Mouse (Mus musculus): Measurements from ENCODE around the gene Fam205c. TPM values are rescaled to one million over a fixed set of nuclear protein-coding genes. Genes with fewer than 3 reads are reported as not detected.
"Not testable (repeated sequence)": the region's sequence is repeated elsewhere in the genome, so short reads cannot be mapped to it uniquely, and the experiment has no call there.

Gene Fam205c
- total RNA-seq, 2 experiments from 2014 or later: 0.19 TPM; not detected in 1

GRCm38 (mm10) chr4:42879829-42880676 lies 6.0 kb upstream of the Fam205c start:
- no peak for DNase-seq (ENCODE audit: low spot score in 2 of 2)

- no peak for DNase-seq (ENCODE audit: low spot score in 2 of 2)
Observed at GRCm38 (mm10) chr4:42877657-42878056, 3.6 kb upstream of the Fam205c start.

GRCm38 (mm10) chr4:42876586-42877291 lies 2.7 kb upstream of the Fam205c start:
- DNase-seq (ENCODE audit: low spot score in 2 of 2): peak; percentile 37 to 56

GRCm38 (mm10) chr4:42872746-42873435 lies 1.1 kb downstream of the Fam205c start:
- DNase-seq (ENCODE audit: low spot score in 2 of 2): no peak

- DNase-seq (ENCODE audit: low spot score in 2 of 2): no peak
Observed at GRCm38 (mm10) chr4:42872151-42872550, 1.9 kb downstream of the Fam205c start.

- DNase-seq (ENCODE audit: low spot score in 2 of 2): no peak
Observed at GRCm38 (mm10) chr4:42870748-42871147, 3.3 kb downstream of the Fam205c start.

GRCm38 (mm10) chr4:42868193-42868592 lies 5.8 kb downstream of the Fam205c start:
- DNase-seq (ENCODE audit: low spot score in 2 of 2): no peak

GRCm38 (mm10) chr4:42867390-42867789 lies 6.6 kb downstream of the Fam205c start:
- DNase-seq (ENCODE audit: low spot score in 2 of 2): no peak

- DNase-seq (ENCODE audit: low spot score in 2 of 2): not testable (repeated sequence)
Observed at GRCm38 (mm10) chr4:42863487-42863886, 10.5 kb downstream of the Fam205c start.

GRCm38 (mm10) chr4:42860483-42860882 lies 13.6 kb downstream of the Fam205c start:
- not testable (repeated sequence) for DNase-seq (ENCODE audit: low spot score in 2 of 2)

- DNase-seq (ENCODE audit: low spot score in 2 of 2): not testable (repeated sequence)
Observed at GRCm38 (mm10) chr4:42856671-42857070, 17.4 kb downstream of the Fam205c start, which contains the start of gene Gm12394. Gene Gm12394, minus strand, starts transcription at chr4:42856771.

GRCm38 (mm10) chr4:42853788-42854187 lies 20.2 kb downstream of the Fam205c start, which contains the start of gene Fam205a1:
Gene Fam205a1, minus strand, starts transcription at chr4:42853888.
- DNase-seq (ENCODE audit: low spot score in 2 of 2): not testable (repeated sequence)

Other genes with a start within 250 kb of the Fam205c start
- gene Gm2564, start 244.5 kb downstream of the Fam205c start, total RNA-seq (2021): 10 to 100 TPM; 14.5 to 19.7 TPM
- 1 to 10 TPM in 1 of 2 experiments, not detected in 1; 5.9 TPM for gene Ccl27b, start 219.0 kb downstream of the Fam205c start, total RNA-seq (2021)
- gene Il11ra2, start 212.3 kb downstream of the Fam205c start, total RNA-seq (2021): not detected
- under 1 TPM in 1 of 2 experiments, not detected in 1; 0.86 TPM for gene 4930578G10Rik, start 138.7 kb downstream of the Fam205c start, total RNA-seq (2021)
- 1 to 10 TPM; 1.5 to 3.2 TPM for gene Ccl19, start 117.7 kb downstream of the Fam205c start, total RNA-seq (2021)
- 10 to 100 TPM in 1 of 2 experiments, 1 to 10 TPM in 1; 3.1 to 10.2 TPM for gene Ccl21a, start 100.2 kb downstream of the Fam205c start, total RNA-seq (2021)
- gene Fam205a1, start 20.3 kb downstream of the Fam205c start, total RNA-seq (2021): not detected
- under 1 TPM in 1 of 2 experiments, not detected in 1; 0.27 TPM for gene Gm12394, start 17.5 kb downstream of the Fam205c start, total RNA-seq (2021)
- gene Phf24, start 42.4 kb upstream of the Fam205c start, total RNA-seq (2021): 1 to 10 TPM; 1.6 to 1.8 TPM
- 10 to 100 TPM; 17.0 to 24.2 TPM for gene Dnajb5, start 75.6 kb upstream of the Fam205c start, total RNA-seq (2021)
- gene 1700022I11Rik, start 95.4 kb upstream of the Fam205c start, total RNA-seq (2021): not detected
- gene Vcp, start 126.3 kb upstream of the Fam205c start, total RNA-seq (2021): 100 to 1,000 TPM; 267 to 341 TPM
- 1 to 10 TPM; 6.6 to 7.7 TPM for gene Fancg, start 136.3 kb upstream of the Fam205c start, total RNA-seq (2021)
- gene Pigo, start 151.6 kb upstream of the Fam205c start, total RNA-seq (2021): 10 to 100 TPM; 14.0 to 15.9 TPM
- gene Stoml2, start 157.5 kb upstream of the Fam205c start, total RNA-seq (2021): 100 to 1,000 TPM; 159 to 223 TPM
- gene Fam214b, start 172.0 kb upstream of the Fam205c start, total RNA-seq (2021): 10 to 100 TPM; 54.7 to 58.2 TPM
- gene Unc13b, start 184.7 kb upstream of the Fam205c start, total RNA-seq (2021): 10 to 100 TPM; 12.9 to 15.8 TPM

Measured in adrenal gland, adult 18-20 months (tissue).